Mouse (Mus musculus) hindbrain, postnatal 0 days (tissue): Measurements from ENCODE around the gene Zmynd8. TPM values are rescaled to one million over a fixed set of nuclear protein-coding genes. Genes with fewer than 3 reads are reported as not detected.

ENCODE experiments used
- ATAC-seq: fragments of 200-750 bp; cut with Nextera tagmentation; 2 replicates; pipeline ENCODE4 v1.8.0; 2017; ENCODE audit warnings: mild to moderate bottlenecking, moderate TSS enrichment, moderate library complexity
- DNase-seq: peaks from one replicate; pipeline ENCODE4 v3.0.0-alpha.2; 2015; ENCODE audit warnings: low spot score
- H3K27ac ChIP-seq: fragments of 300-500 bp; sonication (generic); 2 replicates; pipeline ENCODE4 v1.5.1; 2014; ENCODE audit warnings: mild to moderate bottlenecking
- H3K27me3 ChIP-seq: fragments of 300-500 bp; sonication (generic); 2 replicates; pipeline ENCODE4 v1.6.1; 2014; ENCODE audit warnings: low read length, mixed read lengths; ENCODE audit not compliant: insufficient read depth
- H3K36me3 ChIP-seq: fragments of 300-500 bp; sonication (generic); 2 replicates; pipeline ENCODE4 v1.6.1; 2014; ENCODE audit warnings: low read length, mixed read lengths; ENCODE audit not compliant: insufficient read depth
- H3K4me1 ChIP-seq: fragments of 300-500 bp; sonication (generic); 2 replicates; pipeline ENCODE4 v1.6.1; 2014; ENCODE audit warnings: antibody characterized with exemption, low read length, mixed read lengths; ENCODE audit not compliant: insufficient read depth
- H3K4me2 ChIP-seq: fragments of 300-500 bp; sonication (generic); 2 replicates; pipeline ENCODE4 v1.6.1; 2014; ENCODE audit warnings: low read depth, mild to moderate bottlenecking, low read length, moderate library complexity, mixed read lengths
- H3K4me3 ChIP-seq: fragments of 300-500 bp; sonication (generic); 2 replicates; pipeline ENCODE4 v1.5.1; 2014; ENCODE audit warnings: low read length
- H3K9ac ChIP-seq: fragments of 300-500 bp; sonication (generic); replicated peaks from 2 replicates; pipeline ENCODE4 v1.6.1; 2014; ENCODE audit warnings: mild to moderate bottlenecking, low read length, moderate library complexity, mixed read lengths
- H3K9me3 ChIP-seq: fragments of 300-500 bp; sonication (generic); 2 replicates; pipeline ENCODE4 v1.6.1; 2016; ENCODE audit warnings: low read length, mixed read lengths
- CTCF ChIP-seq: IDR thresholded peaks from 2 replicates; pipeline ENCODE4 v1.5.1; 2016; ENCODE audit warnings: antibody characterized with exemption, control low read depth, low read depth
- WGBS: fragments of 180-500 bp; shearing (Covaris S2); extraction: QIAGEN DNeasy Blood & Tissue Kit; methylation state at CpG from one replicate; pipeline ENCODE4 v1.1.7; 2014; 5-methylcytosine and 5-hydroxymethylcytosine counted together
- polyA plus RNA-seq: library from polyadenylated mRNA; unstranded; fragments of >200 nt; fragmentation: Nextera tagmentation; extraction: Ambion mirVana; gene quantifications from 2 replicates; pipeline ENCODE4 v1.2.1, GENCODE M21; 2015
- total RNA-seq: library from RNA; depleted of rRNA; stranded (reverse); fragments of >200 nt; gene quantifications from 2 replicates; pipeline ENCODE4 v1.2.3, GENCODE M21; 2014

Gene Zmynd8
- total and polyA plus RNA-seq, 2 experiments from 2014 or later: 46.8 to 53.0 TPM

GRCm38 (mm10) chr2:165890401-165890800, 8.4 kb downstream of the Zmynd8 start:
- no peak for TF ChIP-seq CTCF
- Histone ChIP-seq H3K9me3 (no peaks in the 10 kb centered on the region), H3K9ac (no peak overlapping the region), H3K27ac (peak overlapping the region; percentile 100; the same call in 1 of the 2 replicates), H3K4me1 (peaks cover 26% of the 10 kb centered on the region), H3K27me3 (no peaks in the 10 kb centered on the region), H3K36me3 (no peaks in the 10 kb centered on the region), H3K4me2 (no peak overlapping the region), H3K4me3 (no peak overlapping the region)
- ATAC-seq: no peak
- DNase-seq: no peak
- WGBS: 89% methylated on average over 10 of the region's 10 CpGs

GRCm38 (mm10) chr2:165889874-165890273, 8.9 kb downstream of the Zmynd8 start:
- no peak overlapping the region for H3K4me3 ChIP-seq
- ATAC-seq (no peak), DNase-seq (no peak)
- no peaks in the 10 kb centered on the region for H3K36me3 ChIP-seq
- no peaks in the 10 kb centered on the region for H3K27me3 ChIP-seq
- TF ChIP-seq CTCF: no peak
- peak overlapping the region; percentile 100; the same call in 1 of the 2 replicates for H3K27ac ChIP-seq
- peaks cover 31% of the 10 kb centered on the region for H3K4me1 ChIP-seq
- WGBS: 58% methylated on average over 10 of the region's 10 CpGs
- H3K4me2 ChIP-seq: no peak overlapping the region
- H3K9me3 ChIP-seq: no peaks in the 10 kb centered on the region
- no peak overlapping the region for H3K9ac ChIP-seq

GRCm38 (mm10) chr2:165889266-165889665, 9.6 kb downstream of the Zmynd8 start:
- Histone ChIP-seq H3K27ac (peak overlapping the region; percentile 100), H3K4me2 (no peak overlapping the region), H3K27me3 (no peaks in the 10 kb centered on the region), H3K9me3 (no peaks in the 10 kb centered on the region), H3K9ac (no peak overlapping the region), H3K4me1 (peaks cover 35% of the 10 kb centered on the region), H3K36me3 (no peaks in the 10 kb centered on the region), H3K4me3 (no peak overlapping the region)
- WGBS: 68% methylated on average over 7 of the region's 7 CpGs
- DNase-seq (no peak), ATAC-seq (no peak)
- TF ChIP-seq CTCF: no peak

GRCm38 (mm10) chr2:165888813-165889221, 10.0 kb downstream of the Zmynd8 start:
- Histone ChIP-seq H3K4me3 (no peak overlapping the region), H3K4me1 (peaks cover 40% of the 10 kb centered on the region), H3K4me2 (no peak overlapping the region), H3K27ac (peak overlapping the region; percentile 100), H3K36me3 (no peaks in the 10 kb centered on the region), H3K9me3 (no peaks in the 10 kb centered on the region), H3K9ac (no peak overlapping the region), H3K27me3 (no peaks in the 10 kb centered on the region)
- ATAC-seq (no peak), DNase-seq (peak; percentile 24)
- WGBS: 14% methylated on average over 3 of the region's 3 CpGs
- TF ChIP-seq CTCF: no peak

- peak; percentile 38; the same call in 1 of the 2 replicates for ATAC-seq
- H3K36me3 ChIP-seq: no peaks in the 10 kb centered on the region
Observed at GRCm38 (mm10) chr2:165888396-165888795, 10.4 kb downstream of the Zmynd8 start.

GRCm38 (mm10) chr2:165886857-165887628, 11.8 kb downstream of the Zmynd8 start:
- Histone ChIP-seq H3K36me3 (no peaks in the 10 kb centered on the region), H3K27ac (peak overlapping the region; percentile 100), H3K9ac (peak overlapping the region; percentile 38), H3K4me2 (no peak overlapping the region), H3K9me3 (no peaks in the 10 kb centered on the region), H3K4me1 (peaks cover 58% of the 10 kb centered on the region), H3K27me3 (no peaks in the 10 kb centered on the region), H3K4me3 (no peak overlapping the region)
- DNase-seq: peak; percentile 78
- 9% methylated on average over 25 of the region's 25 CpGs for WGBS
- ATAC-seq: 0 out of 2 replicates have a peak, but pooled peaks have one; percentile 0
- no peak for TF ChIP-seq CTCF

More at GRCm38 (mm10) chr2:165888396-165888795, 10.4 kb downstream of the Zmynd8 start:
- peak overlapping the region; percentile 100 for H3K27ac ChIP-seq
- H3K27me3 ChIP-seq: no peaks in the 10 kb centered on the region
- H3K9me3 ChIP-seq: no peaks in the 10 kb centered on the region
- WGBS: 7% methylated on average over 13 of the region's 13 CpGs
- DNase-seq: peak; percentile 93
- peaks cover 44% of the 10 kb centered on the region for H3K4me1 ChIP-seq
- 0 out of 2 replicates have a peak, but pooled peaks have one; percentile 22 for TF ChIP-seq CTCF
- H3K9ac ChIP-seq: no peak overlapping the region
- H3K4me2 ChIP-seq: no peak overlapping the region
- no peak overlapping the region for H3K4me3 ChIP-seq

- 0 out of 2 replicates have a peak overlapping the region, but pooled peaks have one; percentile 21 for H3K9ac ChIP-seq
- H3K36me3 ChIP-seq: no peaks in the 10 kb centered on the region
- ATAC-seq (peak; percentile 31), DNase-seq (peak; percentile 71)
- peak; percentile 22 for TF ChIP-seq CTCF
- no peak overlapping the region for H3K4me2 ChIP-seq
- no peaks in the 10 kb centered on the region for H3K27me3 ChIP-seq
- no peaks in the 10 kb centered on the region for H3K9me3 ChIP-seq
- H3K27ac ChIP-seq: peak overlapping the region; percentile 100
- no peak overlapping the region for H3K4me3 ChIP-seq
- WGBS: 3% methylated on average over 3 of the region's 3 CpGs
- peaks cover 63% of the 10 kb centered on the region for H3K4me1 ChIP-seq
Observed at GRCm38 (mm10) chr2:165886482-165886856, 12.3 kb downstream of the Zmynd8 start.
